Mouse (Mus musculus) spleen, adult 2 months (tissue): Measurements from ENCODE around the gene Bloc1s3.

ENCODE experiments used
- CTCF ChIP-seq: fragments of 200-500 bp; IDR thresholded peaks from 2 replicates; pipeline ENCODE4 v1.5.1; 2011; ENCODE audit warnings: mild to moderate bottlenecking, inconsistent platforms; ENCODE audit not compliant: insufficient read depth, insufficient read length, insufficient replicate concordance; ENCODE audit errors: extremely low read depth
- POLR2A ChIP-seq: fragments of 200-500 bp; IDR thresholded peaks from 2 replicates; pipeline ENCODE4 v1.6.1; 2011; ENCODE audit warnings: low read depth, low read length, inconsistent platforms

- TF ChIP-seq CTCF = no peak
- no peak for TF ChIP-seq POLR2A
Observed at GRCm38 (mm10) chr7:19554168-19554567, 46.0 kb upstream of the Bloc1s3 start.
